Mouse (Mus musculus) spleen, adult 2 months (tissue): Measurements from ENCODE around the gene Azgp1. TPM values are rescaled to one million over a fixed set of nuclear protein-coding genes. Genes with fewer than 3 reads are reported as not detected.
A peak's percentile ranks its signal among the peaks of the same experiment; 100 is the strongest.
"Not testable (repeated sequence)": the region's sequence is repeated elsewhere in the genome, so short reads cannot be mapped to it uniquely, and the experiment has no call there.

Experiments
- DNase-seq, 2 experiments: peaks; one replicate each; pipeline versions ENCODE4 v3.0.0 to v3.0.0-alpha.2; 2012 to 2021; ENCODE audit warnings: low spot score in 2 of 2, low read depth in 1 of 2
- H3K27ac ChIP-seq: fragments of 200-500 bp; 2 replicates; pipeline ENCODE4 v1.5.1; 2012; ENCODE audit warnings: low read length, inconsistent platforms; ENCODE audit not compliant: insufficient read depth
- H3K27me3 ChIP-seq: fragments of 200-500 bp; 2 replicates; pipeline ENCODE4 v1.6.1; 2012; ENCODE audit warnings: mild to moderate bottlenecking, moderate library complexity, low read length, inconsistent platforms; ENCODE audit not compliant: control insufficient read depth, insufficient read depth
- H3K36me3 ChIP-seq: fragments of 200-500 bp; 2 replicates; pipeline ENCODE4 v1.6.1; 2012; ENCODE audit warnings: mild to moderate bottlenecking, low read length, inconsistent platforms; ENCODE audit not compliant: control insufficient read depth, insufficient read depth
- H3K4me1 ChIP-seq: fragments of 200-500 bp; 2 replicates; pipeline ENCODE4 v1.6.1; 2011; ENCODE audit warnings: inconsistent platforms; ENCODE audit not compliant: control insufficient read depth, insufficient read depth, insufficient read length
- H3K4me3 ChIP-seq: fragments of 200-500 bp; 2 replicates; pipeline ENCODE4 v1.5.1; 2011; ENCODE audit warnings: mild to moderate bottlenecking, inconsistent platforms; ENCODE audit not compliant: insufficient read depth, insufficient read length; ENCODE audit errors: extremely low read depth
- CTCF ChIP-seq: fragments of 200-500 bp; IDR thresholded peaks from 2 replicates; pipeline ENCODE4 v1.5.1; 2011; ENCODE audit warnings: mild to moderate bottlenecking, inconsistent platforms; ENCODE audit not compliant: insufficient read depth, insufficient read length, insufficient replicate concordance; ENCODE audit errors: extremely low read depth
- POLR2A ChIP-seq: fragments of 200-500 bp; IDR thresholded peaks from 2 replicates; pipeline ENCODE4 v1.6.1; 2011; ENCODE audit warnings: low read depth, low read length, inconsistent platforms
- WGBS: fragments of 180-500 bp; shearing (Covaris S2); methylation state at CpG from one replicate; pipeline ENCODE4 v1.1.7; 2018; 5-methylcytosine and 5-hydroxymethylcytosine counted together
- polyA plus RNA-seq: library from polyadenylated mRNA; depleted of rRNA; stranded (reverse); fragments of >200 nt; gene quantifications from 2 replicates; pipeline ENCODE4 v1.2.3, GENCODE M21; 2012; rRNA removed

Azgp1 gene
- not detected in 2 replicates for polyA plus RNA-seq

DNA sequence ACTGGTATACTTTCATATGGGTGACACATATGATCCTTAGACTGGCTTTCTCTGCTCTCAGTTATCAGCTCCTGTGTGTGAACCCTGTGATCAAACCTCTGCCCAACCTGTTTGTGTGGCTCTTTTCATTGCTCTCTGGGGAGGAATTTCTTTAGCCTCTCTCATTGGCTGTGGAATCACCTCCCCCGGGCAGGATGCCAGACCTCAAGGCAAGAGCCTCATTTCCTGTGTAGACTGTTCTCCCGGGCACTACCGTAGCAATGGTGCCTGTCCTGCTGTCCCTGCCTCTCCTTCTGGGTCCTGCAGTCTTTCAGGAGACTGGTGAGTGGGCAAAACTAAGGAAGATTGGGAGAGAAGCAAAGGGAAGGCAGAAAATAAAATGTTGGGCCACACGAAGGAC, at the start of gene Azgp1:
TSS of gene Azgp1 (plus strand) at position 221 of the 400 bp plus-strand sequence.
- no peak for DNase-seq
- Histone ChIP-seq H3K4me1 (no peaks in the 10 kb centered on the region), H3K36me3 (no peaks in the 10 kb centered on the region), H3K27ac (no peak within 1 kb of the TSS), H3K4me3 (no peak within 1 kb of the TSS), H3K27me3 (no peaks in the 10 kb centered on the region)
- TF ChIP-seq CTCF (no peak), POLR2A (no peak)
- 31% methylated on average over 4 of the region's 4 CpGs for WGBS

DNA sequence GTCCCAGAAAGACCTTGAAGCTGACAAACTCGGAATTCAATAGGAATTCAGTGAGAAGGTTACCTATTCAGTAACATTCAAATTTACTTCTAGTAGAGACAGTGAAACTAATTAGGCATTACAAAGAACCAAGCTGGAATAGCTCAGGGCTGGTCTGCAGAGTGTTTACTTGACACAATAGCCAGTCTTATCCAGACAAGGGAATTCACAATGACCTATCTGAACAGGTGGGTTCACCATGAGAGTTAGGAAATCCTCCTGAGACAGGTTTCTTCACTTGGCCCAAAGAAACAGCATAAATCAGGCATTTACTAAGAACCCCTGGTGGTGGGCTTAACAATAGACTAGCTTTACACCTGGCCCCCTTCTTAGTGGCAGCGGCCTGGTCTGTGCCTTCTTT, 47.4 kb upstream of the Azgp1 start:
- H3K36me3 ChIP-seq, H3K4me3 ChIP-seq, H3K27me3 ChIP-seq, H3K4me1 ChIP-seq, DNase-seq, H3K27ac ChIP-seq: not testable (repeated sequence)
- WGBS, result 72% methylated on average over 2 of the region's 2 CpGs

DNA sequence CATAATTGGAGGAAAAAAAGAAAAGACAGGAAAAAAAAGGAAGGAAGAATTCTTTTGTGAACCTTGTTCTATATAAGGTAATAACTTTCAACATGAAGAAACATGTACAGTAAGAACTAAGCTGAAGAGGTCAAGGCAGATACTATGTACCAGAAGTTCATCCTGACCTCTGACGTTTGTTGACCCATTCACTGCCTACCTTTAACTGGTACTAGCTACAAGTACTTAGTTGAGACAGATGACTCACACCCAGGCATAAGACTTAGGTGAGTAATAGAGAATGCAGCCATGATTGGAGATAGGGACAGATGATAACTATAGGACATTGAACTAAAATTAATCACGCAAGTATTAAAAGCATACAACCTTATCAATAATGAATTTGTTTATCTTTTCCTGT, 44.8 kb upstream of the Azgp1 start:
- Histone ChIP-seq H3K4me1 (no peaks in the 10 kb centered on the region), H3K36me3 (no peaks in the 10 kb centered on the region), H3K27me3 (no peaks in the 10 kb centered on the region), H3K4me3 (no peak overlapping the region), H3K27ac (no peak overlapping the region)
- DNase-seq, result no peak
- WGBS, result 95% methylated on average over 2 of the region's 2 CpGs
- no peak for TF ChIP-seq POLR2A

DNA sequence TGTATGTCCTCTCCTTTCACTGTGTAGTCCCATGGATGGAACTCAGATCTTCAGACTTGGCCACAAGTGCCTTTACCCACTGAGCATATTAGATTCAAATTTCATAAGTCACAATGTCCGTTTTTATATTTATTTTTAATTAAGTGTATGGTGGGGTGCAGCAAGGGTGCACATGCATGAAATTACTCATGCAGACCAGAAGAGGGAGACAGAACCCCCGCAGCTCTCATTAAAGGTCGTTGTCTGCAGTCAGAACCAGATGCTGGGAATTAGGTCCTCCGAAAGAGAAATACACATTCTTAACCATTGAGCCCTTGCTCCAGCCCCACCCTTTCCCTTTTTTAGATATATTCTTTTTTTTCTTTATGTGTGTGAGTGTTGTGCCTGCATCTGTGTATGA, 44.1 kb upstream of the Azgp1 start:
- no peak for DNase-seq
- H3K4me3 ChIP-seq, result no peak overlapping the region
- no peak overlapping the region for H3K27ac ChIP-seq
- TF ChIP-seq CTCF (no peak), POLR2A (no peak)
- no peaks in the 10 kb centered on the region for H3K4me1 ChIP-seq
- WGBS, result 55% methylated on average over 4 of the region's 4 CpGs
- H3K27me3 ChIP-seq, result no peaks in the 10 kb centered on the region
- H3K36me3 ChIP-seq, result no peaks in the 10 kb centered on the region

DNA sequence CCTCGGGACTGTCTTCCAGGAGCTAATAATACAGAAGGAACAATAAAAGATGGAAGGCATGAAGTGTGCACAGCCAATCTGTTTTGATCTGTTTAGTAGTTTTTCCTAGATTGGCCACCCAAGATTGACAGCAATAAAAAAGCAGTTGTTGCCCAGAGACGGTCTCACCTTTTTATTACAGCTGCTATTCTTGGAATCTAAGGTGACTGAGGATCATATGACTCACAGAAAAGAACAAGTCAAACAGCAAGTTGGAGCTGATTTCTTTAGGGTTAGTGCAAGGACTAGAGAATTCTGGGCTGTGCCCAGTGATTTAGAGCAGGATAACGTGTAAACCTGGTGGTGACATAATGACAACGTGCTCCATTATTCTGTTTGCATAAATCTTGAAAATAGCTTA, 40.4 kb upstream of the Azgp1 start:
- no peaks in the 10 kb centered on the region for H3K36me3 ChIP-seq
- no peaks in the 10 kb centered on the region for H3K4me1 ChIP-seq
- H3K27me3 ChIP-seq, result no peaks in the 10 kb centered on the region
- TF ChIP-seq POLR2A, result no peak
- H3K4me3 ChIP-seq, result no peak overlapping the region
- H3K27ac ChIP-seq, result no peak overlapping the region
- no peak for DNase-seq
- 87% methylated on average over 4 of the region's 4 CpGs for WGBS

DNA sequence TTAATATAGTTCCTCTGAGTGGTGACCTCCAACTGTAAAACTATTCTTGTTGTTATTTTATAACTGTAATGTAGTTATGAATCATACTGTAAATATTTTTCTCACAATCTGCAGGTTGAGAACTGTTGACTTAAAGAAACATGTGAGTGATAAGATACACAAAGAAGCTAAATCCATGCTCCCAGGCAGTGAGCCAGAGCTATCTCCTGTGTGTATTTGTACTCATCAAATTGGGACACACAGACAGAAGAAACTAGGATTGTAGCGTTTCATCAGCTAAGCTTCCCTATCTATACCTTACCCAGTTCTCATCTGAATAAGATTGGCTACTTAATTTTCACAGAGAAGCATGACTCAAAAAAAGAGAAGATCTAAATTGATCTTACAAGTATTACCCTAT, 38.2 kb upstream of the Azgp1 start:
- TF ChIP-seq CTCF (no peak), POLR2A (no peak)
- H3K27ac ChIP-seq, result no peak overlapping the region
- no peak overlapping the region for H3K4me3 ChIP-seq
- H3K4me1 ChIP-seq, result no peaks in the 10 kb centered on the region
- no peak for DNase-seq
- no peaks in the 10 kb centered on the region for H3K36me3 ChIP-seq
- H3K27me3 ChIP-seq, result no peaks in the 10 kb centered on the region
- WGBS, result 86% methylated on average over 1 of the region's 1 CpGs

DNA sequence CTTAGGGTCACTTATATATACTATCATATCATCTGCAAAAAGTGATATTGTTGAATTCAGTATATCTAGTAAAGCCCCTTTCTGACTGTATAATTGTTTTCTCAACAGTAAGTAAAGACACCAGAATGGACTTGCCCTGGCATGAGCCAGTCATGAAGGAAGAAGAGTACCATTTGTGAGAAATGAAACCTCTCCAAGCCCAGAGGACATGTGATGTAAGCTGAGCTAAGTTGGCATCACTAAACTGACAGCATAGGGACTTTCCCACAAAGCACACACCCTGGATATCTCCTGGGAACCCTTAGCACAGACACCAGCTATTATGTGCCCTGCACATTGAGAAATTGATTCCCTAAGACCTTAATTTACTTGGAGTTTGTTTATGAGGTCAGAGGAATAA, 34.0 kb upstream of the Azgp1 start:
- H3K36me3 ChIP-seq, result no peaks in the 10 kb centered on the region
- no peak for DNase-seq
- H3K27me3 ChIP-seq, result no peaks in the 10 kb centered on the region
- no peak for TF ChIP-seq CTCF
- no peak for TF ChIP-seq POLR2A
- no peaks in the 10 kb centered on the region for H3K4me1 ChIP-seq
- no peak overlapping the region for H3K27ac ChIP-seq
- no peak overlapping the region for H3K4me3 ChIP-seq

DNA sequence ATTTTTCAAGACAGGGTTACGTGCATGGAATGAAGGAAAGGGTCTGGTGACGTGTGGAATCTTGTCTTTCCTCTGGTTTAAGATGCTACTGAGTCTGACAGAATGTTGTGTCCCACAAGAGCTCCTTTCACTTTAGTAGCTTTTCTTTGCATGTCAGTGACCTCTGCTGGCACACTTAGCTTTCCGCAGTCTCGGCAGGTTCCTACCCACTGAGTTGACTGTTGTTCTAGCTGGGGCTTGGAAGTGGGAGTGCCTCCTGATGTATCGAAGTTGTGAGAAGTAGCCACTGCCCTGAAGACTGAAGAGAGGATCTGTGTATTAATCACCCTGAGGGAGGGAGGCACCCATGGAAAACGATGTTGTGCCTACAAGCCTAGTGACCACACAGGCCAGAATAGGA, 30.1 kb upstream of the Azgp1 start:
- no peak for TF ChIP-seq CTCF
- no peak for TF ChIP-seq POLR2A
- peak in 1 of 2 experiments; percentile 4 for DNase-seq
- H3K4me1 ChIP-seq, result no peaks in the 10 kb centered on the region

More for the DNA sequence above, 30.1 kb upstream of the Azgp1 start:
- no peaks in the 10 kb centered on the region for H3K36me3 ChIP-seq
- H3K4me3 ChIP-seq, result no peak overlapping the region
- H3K27ac ChIP-seq, result no peak overlapping the region
- no peaks in the 10 kb centered on the region for H3K27me3 ChIP-seq
- WGBS, result 33% methylated on average over 6 of the region's 6 CpGs
